9 mouse cellular contexts compared by ENCODE assay signal in the genomic region with DNA sequence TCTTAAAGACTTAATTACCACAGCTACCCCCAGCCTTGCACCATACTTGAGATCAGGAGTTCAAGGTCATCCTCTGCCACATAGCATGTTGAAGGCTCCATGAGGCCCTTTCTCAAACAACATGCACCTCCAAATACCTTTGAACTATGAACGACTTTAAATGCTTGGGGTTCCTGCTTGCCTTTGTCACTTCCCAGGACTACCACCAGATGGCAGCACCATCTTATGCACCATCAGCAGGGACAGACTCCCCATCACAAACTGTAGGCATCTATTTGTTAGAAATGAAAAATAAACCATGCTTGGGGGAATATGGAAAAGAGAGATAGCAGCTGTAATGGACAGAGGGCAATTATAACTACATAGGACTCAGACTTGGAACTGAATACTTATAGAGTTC. TPM values are rescaled to one million over a fixed set of nuclear protein-coding genes. Genes with fewer than 3 reads are reported as not detected.
DNase-seq lines count a peak whose midpoint lies in the region; ATAC-seq and TF ChIP-seq lines count a peak whose summit lies in the region.
"Had no signal": no experiment of that assay in that cellular context is flagged by ENCODE, and none has a peak within 500 bp of the region (broad histone marks: within the 10 kb centered on the region; RNA-seq: fewer than 3 reads in every experiment).

No protein-coding gene starts in this region.

- H3K36me3 ChIP-seq in liver, postnatal 0 days (replicated peaks; ENCODE audit: insufficient read depth, low read length) = no peaks in the 10 kb centered on the region
- H3K36me3 ChIP-seq: limb, embryonic 15.5 days had no signal

- 0 out of 2 replicates have a peak, but pooled peaks cover 4% of the 10 kb centered on the region for H3K27me3 ChIP-seq in liver, postnatal 0 days (ENCODE audit: insufficient read depth, low read length)

- TF ChIP-seq EP300 in liver, postnatal 0 days (IDR thresholded peaks at IDR 0.05; ENCODE audit: low read depth) = no peak

- H3K4me3 ChIP-seq in liver, postnatal 0 days (ENCODE audit: low read depth, low read length) = no peak overlapping the region
- H3K4me3 ChIP-seq: limb, embryonic 15.5 days had no signal

- H3K27ac ChIP-seq in liver, postnatal 0 days (ENCODE audit: low read depth) = no peak overlapping the region
- H3K27ac ChIP-seq: limb, embryonic 15.5 days had no signal

- DNase-seq in B cell, adult 2 months = peak; percentile 73 to 78
- DNase-seq in ES-CJ7 (ENCODE audit: low read depth, low spot score) = peak; percentile 74
- DNase-seq in c-Kit-positive CD71-negative TER-119-negative erythroid progenitor cells, embryonic 14.5 days (ENCODE audit: low read depth) = peak; percentile 42
- DNase-seq in forelimb bud, embryonic 11.5 days (ENCODE audit: low read depth, low spot score) = peak; percentile 82
- DNase-seq in kidney, postnatal 25 days = peak; percentile 54 to 74
- peak; percentile 65 for DNase-seq in liver, postnatal 0 days
- DNase-seq in right cerebral cortex, adult 2 months (ENCODE audit: low spot score in 2 of 2) = peak; percentile 74 to 85
- peak; percentile 44 for DNase-seq in yolk sac, embryonic 10.5 days (ENCODE audit: low spot score)

- 0% methylated on average over 1 of the region's 1 CpGs for WGBS in liver, postnatal 0 days (ENCODE audit: insufficient replicate concordance)

- no peak overlapping the region for H3K4me2 ChIP-seq in liver, postnatal 0 days (ENCODE audit: low read depth, low read length)
- H3K4me2 ChIP-seq: limb, embryonic 15.5 days had no signal

- no peaks in the 10 kb centered on the region for H3K4me1 ChIP-seq in liver, postnatal 0 days (ENCODE audit: insufficient read depth)
- H3K4me1 ChIP-seq: limb, embryonic 15.5 days had no signal

- ATAC-seq in liver, postnatal 0 days = no peak

- TF ChIP-seq CTCF in liver, postnatal 0 days (IDR thresholded peaks at IDR 0.05; ENCODE audit: low read depth) = peak; percentile 92

- H3K9me3 ChIP-seq in liver, postnatal 0 days (ENCODE audit: low read length) = no peaks in the 10 kb centered on the region
- H3K9me3 ChIP-seq: limb, embryonic 15.5 days had no signal

- H3K9ac ChIP-seq in liver, postnatal 0 days (replicated peaks) = no peak overlapping the region
- H3K9ac ChIP-seq: limb, embryonic 15.5 days had no signal

RNA-seq across cellular contexts. Expression of a gene that starts 51.9 kb away (rescaled TPM):
- 0.09 and 0.15 TPM in 2 replicates for polyA plus RNA-seq in liver, postnatal 0 days (2015; fragmentation: Nextera tagmentation; extraction: Ambion mirVana)
